24 mouse cellular contexts compared by ENCODE assay signal in the genomic region with DNA sequence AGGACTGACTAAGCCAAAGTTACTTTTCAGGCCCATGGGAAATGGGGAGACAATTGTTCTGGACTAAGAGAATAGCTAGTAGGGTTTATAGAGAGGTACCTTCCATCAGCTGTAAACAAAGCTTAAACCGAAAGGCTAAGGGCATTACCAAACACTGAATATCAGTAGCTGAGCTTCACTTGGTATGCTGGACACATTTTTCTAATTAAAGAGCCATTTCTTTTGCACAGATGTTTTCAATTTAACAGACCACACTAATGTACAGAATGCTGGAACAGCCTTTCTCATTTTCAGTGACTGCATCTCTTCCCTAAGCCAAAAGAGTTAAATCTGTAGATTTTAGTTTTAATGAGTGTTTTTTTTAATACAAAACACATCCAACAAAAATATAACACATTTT.
DNase-seq lines count a peak whose midpoint lies in the region; ATAC-seq and TF ChIP-seq lines count a peak whose summit lies in the region.
"Had no signal": no experiment of that assay in that cellular context is flagged by ENCODE, and none has a peak within 500 bp of the region (broad histone marks: within the 10 kb centered on the region; RNA-seq: fewer than 3 reads in every experiment).

No protein-coding gene starts in this region.

- no peak for TF ChIP-seq POLR2A in kidney, adult 2 months (IDR thresholded peaks at IDR 0.05; ENCODE audit: low read depth, low read length)

- no peaks in the 10 kb centered on the region for H3K9me3 ChIP-seq in embryonic facial prominence, embryonic 11.5 days (replicated peaks; ENCODE audit: control insufficient read depth, low read length)
- no peaks in the 10 kb centered on the region for H3K9me3 ChIP-seq in embryonic facial prominence, embryonic 10.5 days
- H3K9me3 ChIP-seq: forebrain, embryonic 10.5 days; G1E; liver, embryonic 13.5 days; lung, embryonic 15.5 days had no signal

- H3K4me2 ChIP-seq in embryonic facial prominence, embryonic 11.5 days (ENCODE audit: low read depth, low read length): no peak overlapping the region
- H3K4me2 ChIP-seq: heart, embryonic 13.5 days; hindbrain, embryonic 14.5 days; liver, embryonic 13.5 days; lung, embryonic 15.5 days; midbrain, embryonic 11.5 days had no signal

- peak; percentile 73; the same call in 1 of the 2 replicates for ATAC-seq in embryonic facial prominence, embryonic 11.5 days (replicated peaks; ENCODE audit: insufficient number of reproducible peaks, low FRiP score, low TSS enrichment, low read depth)
- ATAC-seq: intestine, postnatal 0 days had no signal

- no peaks in the 10 kb centered on the region for H3K4me1 ChIP-seq in embryonic facial prominence, embryonic 11.5 days (ENCODE audit: control insufficient read depth, insufficient read depth, low read length)
- peaks cover 9% of the 10 kb centered on the region; the same call in 1 of the 2 replicates for H3K4me1 ChIP-seq in embryonic facial prominence, embryonic 10.5 days
- no peaks in the 10 kb centered on the region for H3K4me1 ChIP-seq in kidney, adult 2 months (ENCODE audit: control insufficient read depth, insufficient read depth, low read length)
- H3K4me1 ChIP-seq: forebrain, embryonic 10.5 days; heart, embryonic 13.5 days; liver, embryonic 13.5 days; lung, embryonic 15.5 days had no signal

- H3K27me3 ChIP-seq in embryonic facial prominence, embryonic 11.5 days (ENCODE audit: control insufficient read depth, insufficient read depth, low read length): no peaks in the 10 kb centered on the region
- no peaks in the 10 kb centered on the region for H3K27me3 ChIP-seq in embryonic facial prominence, embryonic 10.5 days (replicated peaks; ENCODE audit: low read depth, poor library complexity, severe bottlenecking)
- no peaks in the 10 kb centered on the region for H3K27me3 ChIP-seq in kidney, adult 2 months (replicated peaks; ENCODE audit: control insufficient read depth, insufficient read depth, low read length)
- H3K27me3 ChIP-seq: heart, embryonic 13.5 days; liver, embryonic 13.5 days; lung, embryonic 15.5 days had no signal

- no peak overlapping the region for H3K9ac ChIP-seq in embryonic facial prominence, embryonic 11.5 days (replicated peaks; ENCODE audit: low read length)
- H3K9ac ChIP-seq: heart, embryonic 13.5 days; hindbrain, embryonic 14.5 days; liver, embryonic 13.5 days; lung, embryonic 15.5 days had no signal

- H3K36me3 ChIP-seq in embryonic facial prominence, embryonic 11.5 days (replicated peaks; ENCODE audit: control insufficient read depth, insufficient read depth, low read depth, low read length): no peaks in the 10 kb centered on the region
- H3K36me3 ChIP-seq in embryonic facial prominence, embryonic 10.5 days (replicated peaks): no peaks in the 10 kb centered on the region
- no peaks in the 10 kb centered on the region for H3K36me3 ChIP-seq in kidney, adult 2 months (ENCODE audit: control insufficient read depth, insufficient read depth, low read length)
- H3K36me3 ChIP-seq: forebrain, embryonic 10.5 days; G1E; heart, embryonic 13.5 days; liver, embryonic 13.5 days; lung, embryonic 15.5 days had no signal

- peak; percentile 84 for DNase-seq in embryonic facial prominence, embryonic 11.5 days (ENCODE audit: low spot score)
- DNase-seq in embryonic facial prominence, embryonic 10.5 days (ENCODE audit: low spot score): no peak
- DNase-seq in embryo, embryonic 9.5 days (ENCODE audit: extremely low spot score): peak; percentile 12
- peak; percentile 79 for DNase-seq in hindlimb bud, embryonic 11.5 days (ENCODE audit: extremely low spot score, low read depth, low spot score)
- DNase-seq in heart, adult 9 months (ENCODE audit: low spot score in 2 of 2): no peak
- no peak for DNase-seq in T-cell, adult 2 months (ENCODE audit: low spot score)
- no peak for DNase-seq in gastrocnemius, postnatal 10 days
- no peak for DNase-seq in kidney, adult 2 months
- DNase-seq: adrenal gland, adult 2 months; cerebellum, adult 2 months; gastrocnemius, adult 2 months; heart, adult 11 months; heart, postnatal 36 days; liver, embryonic 13.5 days had no signal

- H3K4me3 ChIP-seq in embryonic facial prominence, embryonic 11.5 days (ENCODE audit: low read depth, low read length): no peak overlapping the region
- H3K4me3 ChIP-seq in embryonic facial prominence, embryonic 10.5 days: no peak overlapping the region
- H3K4me3 ChIP-seq in kidney, adult 2 months (ENCODE audit: insufficient read depth, low read depth, low read length): no peak overlapping the region
- H3K4me3 ChIP-seq: forebrain, embryonic 10.5 days; gastrocnemius, adult 2 months; heart, embryonic 13.5 days; layer of hippocampus, adult 2 months; liver, embryonic 13.5 days; lung, embryonic 15.5 days had no signal

- H3K27ac ChIP-seq in embryonic facial prominence, embryonic 11.5 days (replicated peaks; ENCODE audit: low read depth, low read length): no peak overlapping the region
- H3K27ac ChIP-seq in embryonic facial prominence, embryonic 10.5 days (replicated peaks): no peak overlapping the region
- H3K27ac ChIP-seq in kidney, adult 2 months (ENCODE audit: insufficient read depth, low read depth, low read length): no peak overlapping the region
- H3K27ac ChIP-seq: forebrain, embryonic 10.5 days; gastrocnemius, adult 2 months; heart, embryonic 13.5 days; hindbrain, embryonic 14.5 days; layer of hippocampus, adult 2 months; liver, embryonic 13.5 days; lung, embryonic 15.5 days; macrophage; stomach, postnatal 0 days had no signal

- TF ChIP-seq CTCF in kidney, adult 2 months (conservative IDR thresholded peaks at IDR 0.05; ENCODE audit: insufficient read depth, insufficient read length, low read depth, low read length): no peak

- WGBS in embryonic facial prominence, embryonic 11.5 days: 19% methylated on average over 1 of the region's 1 CpGs
- 37% methylated on average over 1 of the region's 1 CpGs for WGBS in embryonic facial prominence, embryonic 10.5 days
- 85% methylated on average over 1 of the region's 1 CpGs for WGBS in kidney, adult 2 months

Comparison
In these comparisons a context has a peak if more than half of its experiments do, and no peak if none do; other contexts are left out.
1. DNase-seq: peak in embryonic facial prominence, embryonic 11.5 days (single experiment), embryo, embryonic 9.5 days (single experiment) and hindlimb bud, embryonic 11.5 days (single experiment); none in embryonic facial prominence, embryonic 10.5 days (single experiment), heart, adult 9 months (0 of 2), T-cell, adult 2 months (single experiment), gastrocnemius, postnatal 10 days (single experiment) and kidney, adult 2 months (single experiment).